ENCODE assay signal across 13 mouse cellular contexts in the genomic region with DNA sequence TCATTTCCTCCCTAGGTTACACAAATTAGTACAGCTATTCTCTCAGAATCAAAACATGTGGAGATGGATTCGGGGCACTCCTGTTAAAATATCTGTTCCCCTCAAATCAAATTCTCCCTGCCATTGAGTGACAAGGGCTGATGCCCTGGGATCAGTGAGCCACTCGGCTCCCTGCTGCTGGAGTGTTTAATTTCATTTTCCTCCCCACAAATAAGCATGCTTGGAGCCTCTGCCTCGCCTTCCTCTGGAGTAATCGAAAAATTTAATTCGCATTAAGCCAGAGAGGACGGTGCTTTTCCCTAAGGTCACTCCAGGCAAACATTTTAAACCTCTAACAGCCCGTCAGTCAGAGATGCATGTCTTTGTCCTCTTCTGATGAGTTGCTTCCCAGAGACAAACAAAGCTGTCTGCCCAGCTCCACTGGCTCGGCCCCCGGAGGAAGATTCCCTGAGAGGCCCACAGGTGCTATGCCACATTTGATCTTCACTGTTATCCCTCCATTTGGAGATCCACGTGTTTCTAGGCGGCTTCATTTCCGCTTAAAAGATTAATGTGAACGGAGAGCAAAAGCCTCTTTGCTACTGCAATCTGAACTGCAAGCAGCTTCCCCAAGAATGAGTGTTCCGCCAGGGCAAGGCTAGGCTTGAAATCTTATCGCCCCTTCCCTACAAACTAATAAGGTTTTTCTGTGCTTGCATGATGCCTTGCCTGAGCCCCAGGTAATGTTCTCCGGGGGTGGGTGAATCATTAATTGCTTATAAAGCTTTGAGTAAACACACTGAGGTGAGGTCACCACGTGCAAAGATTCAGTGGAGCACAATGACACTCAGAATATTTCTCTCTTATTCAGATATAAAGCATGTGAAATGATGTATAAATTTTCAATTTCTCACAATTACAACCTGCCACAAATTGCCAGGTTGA.
A peak's percentile ranks its signal among the peaks of the same experiment; 100 is the strongest.
DNase-seq lines count a peak whose midpoint lies in the region; ATAC-seq and TF ChIP-seq lines count a peak whose summit lies in the region.
"Had no signal": no experiment of that assay in that cellular context is flagged by ENCODE, and none has a peak within 500 bp of the region (broad histone marks: within the 10 kb centered on the region; RNA-seq: fewer than 3 reads in every experiment).

No protein-coding gene starts in this region.

- H3K4me1 ChIP-seq in intestine, embryonic 14.5 days (replicated peaks; ENCODE audit: control insufficient read depth, insufficient read depth, low read length): peaks cover 4% of the 10 kb centered on the region; the same call in 1 of the 2 replicates
- H3K4me1 ChIP-seq in intestine, postnatal 0 days (replicated peaks; ENCODE audit: control insufficient read depth, insufficient read depth, low read length): no peaks in the 10 kb centered on the region
- peaks cover 8% of the 10 kb centered on the region; the same call in 1 of the 2 replicates for H3K4me1 ChIP-seq in embryonic facial prominence, embryonic 14.5 days (ENCODE audit: control insufficient read depth, insufficient read depth, low read length)
- H3K4me1 ChIP-seq in kidney, embryonic 14.5 days (ENCODE audit: control insufficient read depth, insufficient read depth, low read length): no peaks in the 10 kb centered on the region
- peaks cover 8% of the 10 kb centered on the region; the same call in 1 of the 2 replicates for H3K4me1 ChIP-seq in neural tube, embryonic 15.5 days
- H3K4me1 ChIP-seq: heart, embryonic 15.5 days; liver, embryonic 13.5 days had no signal

- no peak overlapping the region for H3K4me2 ChIP-seq in intestine, embryonic 14.5 days (ENCODE audit: low read length)
- no peak overlapping the region for H3K4me2 ChIP-seq in intestine, postnatal 0 days (replicated peaks; ENCODE audit: low read depth)
- H3K4me2 ChIP-seq in embryonic facial prominence, embryonic 14.5 days (ENCODE audit: low read depth, low read length): no peak overlapping the region
- no peak overlapping the region for H3K4me2 ChIP-seq in kidney, embryonic 14.5 days (replicated peaks; ENCODE audit: low read depth, low read length)
- H3K4me2 ChIP-seq in neural tube, embryonic 15.5 days: 0 out of 2 replicates have a peak overlapping the region, but pooled peaks have one; percentile 11
- H3K4me2 ChIP-seq: embryonic facial prominence, embryonic 12.5 days; heart, embryonic 15.5 days; liver, embryonic 13.5 days had no signal

- DNase-seq in intestine, embryonic 14.5 days (ENCODE audit: low spot score): peak; percentile 62
- DNase-seq in embryonic facial prominence, embryonic 14.5 days (ENCODE audit: low spot score): peak; percentile 53
- no peak for DNase-seq in right cerebral cortex, postnatal 36 days (ENCODE audit: low spot score in 2 of 2)
- DNase-seq in embryo, embryonic 9.5 days (ENCODE audit: extremely low spot score): no peak
- no peak for DNase-seq in adrenal gland, postnatal 25 days
- DNase-seq: cerebellum, adult 8-10 months; liver, embryonic 13.5 days; right cerebral cortex, postnatal 14 days had no signal

- H3K9me3 ChIP-seq in intestine, embryonic 14.5 days (ENCODE audit: control insufficient read depth, low read length): no peaks in the 10 kb centered on the region
- no peaks in the 10 kb centered on the region for H3K9me3 ChIP-seq in intestine, postnatal 0 days (ENCODE audit: control insufficient read depth)
- no peaks in the 10 kb centered on the region for H3K9me3 ChIP-seq in embryonic facial prominence, embryonic 14.5 days (ENCODE audit: control insufficient read depth, low read length)
- H3K9me3 ChIP-seq in kidney, embryonic 14.5 days (ENCODE audit: control insufficient read depth, low read length): no peaks in the 10 kb centered on the region
- no peaks in the 10 kb centered on the region for H3K9me3 ChIP-seq in neural tube, embryonic 15.5 days (replicated peaks)
- H3K9me3 ChIP-seq: embryonic facial prominence, embryonic 12.5 days; heart, embryonic 15.5 days; liver, embryonic 13.5 days had no signal

- ATAC-seq in intestine, embryonic 14.5 days (replicated peaks; ENCODE audit: low FRiP score, low TSS enrichment, low read depth): peak; percentile 86
- no peak for ATAC-seq in intestine, postnatal 0 days
- peak; percentile 26; the same call in 1 of the 2 replicates for ATAC-seq in embryonic facial prominence, embryonic 14.5 days (ENCODE audit: low read depth)
- ATAC-seq in kidney, embryonic 14.5 days (ENCODE audit: low FRiP score, low TSS enrichment): peak; percentile 60; the same call in 1 of the 2 replicates
- no peak for ATAC-seq in neural tube, embryonic 15.5 days (ENCODE audit: low FRiP score)

- H3K27me3 ChIP-seq in intestine, embryonic 14.5 days (replicated peaks; ENCODE audit: control insufficient read depth, insufficient read depth, low read length): no peaks in the 10 kb centered on the region
- H3K27me3 ChIP-seq in intestine, postnatal 0 days (replicated peaks; ENCODE audit: control insufficient read depth, insufficient read depth, low read length): no peaks in the 10 kb centered on the region
- no peaks in the 10 kb centered on the region for H3K27me3 ChIP-seq in embryonic facial prominence, embryonic 14.5 days (replicated peaks; ENCODE audit: control insufficient read depth, insufficient read depth, low read length)
- no peaks in the 10 kb centered on the region for H3K27me3 ChIP-seq in kidney, embryonic 14.5 days (ENCODE audit: control insufficient read depth, insufficient read depth, low read length)
- no peaks in the 10 kb centered on the region for H3K27me3 ChIP-seq in neural tube, embryonic 15.5 days (replicated peaks)
- H3K27me3 ChIP-seq: embryonic facial prominence, embryonic 12.5 days; heart, embryonic 15.5 days; liver, embryonic 13.5 days had no signal

- H3K9ac ChIP-seq in intestine, embryonic 14.5 days (ENCODE audit: low read length): no peak overlapping the region
- no peak overlapping the region for H3K9ac ChIP-seq in intestine, postnatal 0 days (ENCODE audit: low read depth, low read length)
- no peak overlapping the region for H3K9ac ChIP-seq in embryonic facial prominence, embryonic 14.5 days (ENCODE audit: low read depth, low read length)
- no peak overlapping the region for H3K9ac ChIP-seq in kidney, embryonic 14.5 days (ENCODE audit: low read depth, low read length)
- peak overlapping the region; percentile 17; the same call in 1 of the 2 replicates for H3K9ac ChIP-seq in neural tube, embryonic 15.5 days (replicated peaks)
- H3K9ac ChIP-seq: embryonic facial prominence, embryonic 12.5 days; heart, embryonic 15.5 days; liver, embryonic 13.5 days had no signal

- peak overlapping the region; percentile 11; the same call in 1 of the 2 replicates for H3K27ac ChIP-seq in intestine, embryonic 14.5 days (ENCODE audit: low read depth)
- no peak overlapping the region for H3K27ac ChIP-seq in intestine, postnatal 0 days (ENCODE audit: low read depth, low read length)
- no peak overlapping the region for H3K27ac ChIP-seq in embryonic facial prominence, embryonic 14.5 days (replicated peaks; ENCODE audit: low read depth, low read length)
- H3K27ac ChIP-seq in kidney, embryonic 14.5 days (ENCODE audit: low read depth, low read length): no peak overlapping the region
- no peak overlapping the region for H3K27ac ChIP-seq in neural tube, embryonic 15.5 days (replicated peaks)
- H3K27ac ChIP-seq: embryonic facial prominence, embryonic 12.5 days; heart, embryonic 15.5 days; liver, embryonic 13.5 days had no signal

- H3K4me3 ChIP-seq in intestine, embryonic 14.5 days (ENCODE audit: low read depth, low read length): no peak overlapping the region
- no peak overlapping the region for H3K4me3 ChIP-seq in intestine, postnatal 0 days (ENCODE audit: low read depth, low read length)
- H3K4me3 ChIP-seq in embryonic facial prominence, embryonic 14.5 days (ENCODE audit: low read depth, low read length): no peak overlapping the region
- no peak overlapping the region for H3K4me3 ChIP-seq in kidney, embryonic 14.5 days (ENCODE audit: low read length)
- no peak overlapping the region for H3K4me3 ChIP-seq in neural tube, embryonic 15.5 days (replicated peaks)
- H3K4me3 ChIP-seq: embryonic facial prominence, embryonic 12.5 days; heart, embryonic 15.5 days; liver, embryonic 13.5 days had no signal

- H3K36me3 ChIP-seq in intestine, embryonic 14.5 days (ENCODE audit: control insufficient read depth, insufficient read depth, low read length): no peaks in the 10 kb centered on the region
- H3K36me3 ChIP-seq in intestine, postnatal 0 days (ENCODE audit: control insufficient read depth, insufficient read depth): no peaks in the 10 kb centered on the region
- no peaks in the 10 kb centered on the region for H3K36me3 ChIP-seq in embryonic facial prominence, embryonic 14.5 days (ENCODE audit: control insufficient read depth, insufficient read depth, low read length)
- no peaks in the 10 kb centered on the region for H3K36me3 ChIP-seq in kidney, embryonic 14.5 days (ENCODE audit: control insufficient read depth, insufficient read depth, low read length)
- H3K36me3 ChIP-seq in neural tube, embryonic 15.5 days: no peaks in the 10 kb centered on the region
- H3K36me3 ChIP-seq: embryonic facial prominence, embryonic 12.5 days; heart, embryonic 15.5 days; liver, embryonic 13.5 days had no signal

- TF ChIP-seq CTCF in intestine, postnatal 0 days (IDR thresholded peaks at IDR 0.05; ENCODE audit: low read depth): no peak

- WGBS in intestine, embryonic 14.5 days: 29% methylated on average over 17 of the region's 17 CpGs
- 20% methylated on average over 17 of the region's 17 CpGs for WGBS in intestine, postnatal 0 days
- WGBS in embryonic facial prominence, embryonic 14.5 days: 28% methylated on average over 17 of the region's 17 CpGs
- 39% methylated on average over 17 of the region's 17 CpGs for WGBS in kidney, embryonic 14.5 days
- WGBS in neural tube, embryonic 15.5 days: 41% methylated on average over 17 of the region's 17 CpGs

Comparison
In these comparisons a context has a peak if more than half of its experiments do, and no peak if none do; other contexts are left out.
1. ATAC-seq: peak in intestine, embryonic 14.5 days (single experiment), embryonic facial prominence, embryonic 14.5 days (single experiment) and kidney, embryonic 14.5 days (single experiment); none in intestine, postnatal 0 days (single experiment) and neural tube, embryonic 15.5 days (single experiment).
2. DNase-seq: peak in intestine, embryonic 14.5 days (single experiment) and embryonic facial prominence, embryonic 14.5 days (single experiment); none in right cerebral cortex, postnatal 36 days (0 of 2), embryo, embryonic 9.5 days (single experiment) and adrenal gland, postnatal 25 days (single experiment).